Mouse (Mus musculus) lung, embryonic 15.5 days (tissue): ENCODE results near the gene Hsd11b1. TPM values are rescaled to one million over a fixed set of nuclear protein-coding genes. Genes with fewer than 3 reads are reported as not detected.
A peak's percentile ranks its signal among the peaks of the same experiment; 100 is the strongest.

ENCODE experiments used
- ATAC-seq: fragments of 200-750 bp; cut with Nextera tagmentation; 2 replicates; pipeline ENCODE4 v1.8.0; 2017; ENCODE audit warnings: moderate number of reproducible peaks, borderline replicate concordance; ENCODE audit not compliant: low FRiP score, low TSS enrichment; ENCODE audit errors: extremely low read depth
- H3K27ac ChIP-seq: fragments of 300-500 bp; sonication (generic); 2 replicates; pipeline ENCODE4 v1.5.1; 2015; ENCODE audit warnings: moderate library complexity, mild to moderate bottlenecking, inconsistent platforms
- H3K27me3 ChIP-seq: fragments of 300-500 bp; sonication (generic); 2 replicates; pipeline ENCODE4 v1.6.1; 2015; ENCODE audit warnings: inconsistent platforms
- H3K36me3 ChIP-seq: fragments of 300-500 bp; sonication (generic); 2 replicates; pipeline ENCODE4 v1.6.1; 2015; ENCODE audit warnings: inconsistent platforms
- H3K4me1 ChIP-seq: fragments of 300-500 bp; sonication (generic); 2 replicates; pipeline ENCODE4 v1.6.1; 2015; ENCODE audit warnings: inconsistent platforms
- H3K4me2 ChIP-seq: fragments of 300-500 bp; sonication (generic); 2 replicates; pipeline ENCODE4 v1.6.1; 2015; ENCODE audit warnings: inconsistent platforms, mild to moderate bottlenecking, moderate library complexity
- H3K4me3 ChIP-seq: fragments of 300-500 bp; sonication (generic); 2 replicates; pipeline ENCODE4 v1.5.1; 2015; ENCODE audit warnings: mild to moderate bottlenecking, inconsistent platforms
- H3K9ac ChIP-seq: fragments of 300-500 bp; sonication (generic); 2 replicates; pipeline ENCODE4 v1.6.1; 2015; ENCODE audit warnings: inconsistent platforms
- H3K9me3 ChIP-seq: fragments of 300-500 bp; sonication (generic); 2 replicates; pipeline ENCODE4 v1.6.1; 2016; ENCODE audit warnings: inconsistent platforms
- WGBS: fragments of 180-500 bp; shearing (Covaris S2); methylation state at CpG from one replicate; pipeline ENCODE4 v1.1.7; 2015; 5-methylcytosine and 5-hydroxymethylcytosine counted together
- polyA plus RNA-seq: library from polyadenylated mRNA; unstranded; fragments of >200 nt; fragmentation: Nextera tagmentation; extraction: Ambion mirVana; gene quantifications from 2 replicates; pipeline ENCODE4 v1.2.1, GENCODE M21; 2015

Gene Hsd11b1
- polyA plus RNA-seq, result 19.3 and 27.1 TPM in 2 replicates

DNA sequence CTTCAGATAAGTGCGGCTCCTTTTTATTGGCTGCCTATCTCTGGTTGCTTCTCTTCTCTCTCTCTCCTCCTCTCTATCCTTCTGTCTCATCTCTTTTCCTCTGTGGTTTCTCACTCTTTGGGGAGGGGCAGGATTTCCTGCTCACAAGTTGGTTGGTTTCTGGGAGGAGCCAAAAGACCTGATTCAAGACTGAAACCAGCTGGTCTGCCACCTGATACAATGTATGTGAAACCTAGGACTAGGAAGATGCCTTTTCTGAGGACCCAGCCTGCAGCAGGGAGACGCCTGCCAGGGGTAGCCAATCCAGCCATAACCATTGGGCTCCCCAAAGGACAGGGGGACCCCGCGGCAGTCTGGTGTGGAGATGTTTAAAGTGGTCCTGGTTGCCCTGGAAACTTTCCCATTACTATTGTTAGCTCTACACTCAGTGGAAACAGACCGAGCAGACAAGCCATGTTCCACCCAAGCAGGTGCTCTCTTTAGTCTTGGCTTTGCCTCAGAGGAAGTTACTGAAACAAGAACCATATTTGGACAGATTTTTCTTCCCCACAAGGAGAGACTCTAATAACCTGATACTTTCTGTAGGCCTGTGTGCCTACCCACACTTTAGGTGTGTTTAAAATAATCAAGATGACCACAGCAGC, at the start of gene Hsd11b1:
TSS of gene Hsd11b1 (minus strand) at position 121 of the 644 bp plus-strand sequence.
- ATAC-seq, result no peak

DNA sequence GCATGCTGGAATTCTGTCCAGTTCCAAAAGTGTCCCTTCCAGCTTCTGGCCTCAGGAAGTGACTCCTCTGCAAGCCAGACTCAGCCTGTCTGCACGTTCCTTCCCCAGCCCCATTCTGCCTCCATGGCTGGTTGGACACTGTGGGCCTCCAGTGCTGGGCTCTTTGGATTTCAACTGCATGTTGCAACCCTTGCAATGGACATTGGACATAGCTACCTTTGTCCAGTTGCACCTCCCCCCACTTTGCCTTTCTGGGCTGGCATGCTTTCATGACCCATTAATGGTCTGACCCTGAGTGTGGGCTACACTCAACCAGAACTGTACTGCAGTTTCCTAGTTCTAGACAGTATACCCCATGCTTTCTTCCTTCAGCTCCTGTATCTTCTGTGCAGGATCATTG, 47.7 kb upstream of the Hsd11b1 start:
- 77% methylated on average over 1 of the region's 1 CpGs for WGBS
- H3K27me3 ChIP-seq, result no peaks in the 10 kb centered on the region
- no peaks in the 10 kb centered on the region for H3K9me3 ChIP-seq
- H3K4me1 ChIP-seq, result peaks cover 19% of the 10 kb centered on the region
- ATAC-seq, result no peak
- H3K9ac ChIP-seq, result no peak overlapping the region
- H3K27ac ChIP-seq, result no peak overlapping the region
- no peaks in the 10 kb centered on the region for H3K36me3 ChIP-seq
- H3K4me3 ChIP-seq, result no peak overlapping the region
- no peak overlapping the region for H3K4me2 ChIP-seq

More for the DNA sequence above, at the start of gene Hsd11b1:
- H3K4me1 ChIP-seq, result peaks cover 27% of the 10 kb centered on the region
- 58% methylated on average over 5 of the region's 5 CpGs for WGBS
- H3K4me2 ChIP-seq, result peak within 1 kb of the TSS; percentile 23; the same call in 1 of the 2 replicates
- H3K36me3 ChIP-seq, result no peaks in the 10 kb centered on the region
- no peaks in the 10 kb centered on the region for H3K9me3 ChIP-seq
- no peaks in the 10 kb centered on the region for H3K27me3 ChIP-seq
- peak within 1 kb of the TSS; percentile 84 for H3K27ac ChIP-seq
- H3K9ac ChIP-seq, result no peak within 1 kb of the TSS
- no peak within 1 kb of the TSS for H3K4me3 ChIP-seq

DNA sequence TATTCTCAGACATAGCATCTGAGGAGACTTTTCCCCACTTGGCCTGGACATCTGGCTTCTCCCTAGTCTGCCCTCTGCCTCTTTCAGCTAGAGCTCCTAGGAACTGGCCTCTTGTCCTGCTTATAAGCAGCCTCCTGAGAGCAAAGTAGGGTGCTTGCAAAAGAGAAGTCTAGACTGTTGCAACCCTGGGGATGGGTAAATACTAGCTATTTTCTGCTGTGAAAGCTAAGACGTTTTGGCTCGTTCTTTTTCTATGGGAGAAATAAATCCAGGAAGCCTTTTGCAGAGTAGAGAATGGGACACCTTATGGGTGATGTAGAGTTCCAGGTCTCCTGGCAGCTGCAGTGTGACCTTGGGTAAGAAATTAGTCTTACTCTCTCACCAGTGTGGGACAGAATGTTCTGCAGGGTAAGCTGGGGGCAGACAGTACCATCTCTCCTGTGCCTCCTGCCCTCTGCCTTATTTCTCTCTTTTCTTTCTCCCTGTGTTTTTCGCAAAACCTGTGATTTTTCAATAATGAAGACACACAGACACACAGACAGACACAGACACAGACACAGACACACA, 46.7 kb upstream of the Hsd11b1 start:
- H3K9me3 ChIP-seq, result no peaks in the 10 kb centered on the region
- H3K4me2 ChIP-seq, result no peak overlapping the region
- no peak overlapping the region for H3K4me3 ChIP-seq
- peaks cover 15% of the 10 kb centered on the region; the same call in 1 of the 2 replicates for H3K4me1 ChIP-seq
- no peak for ATAC-seq
- H3K27ac ChIP-seq, result peak overlapping the region; percentile 37; the same call in 1 of the 2 replicates
- 86% methylated on average over 3 of the region's 3 CpGs for WGBS
- no peak overlapping the region for H3K9ac ChIP-seq
- H3K27me3 ChIP-seq, result no peaks in the 10 kb centered on the region
- no peaks in the 10 kb centered on the region for H3K36me3 ChIP-seq

DNA sequence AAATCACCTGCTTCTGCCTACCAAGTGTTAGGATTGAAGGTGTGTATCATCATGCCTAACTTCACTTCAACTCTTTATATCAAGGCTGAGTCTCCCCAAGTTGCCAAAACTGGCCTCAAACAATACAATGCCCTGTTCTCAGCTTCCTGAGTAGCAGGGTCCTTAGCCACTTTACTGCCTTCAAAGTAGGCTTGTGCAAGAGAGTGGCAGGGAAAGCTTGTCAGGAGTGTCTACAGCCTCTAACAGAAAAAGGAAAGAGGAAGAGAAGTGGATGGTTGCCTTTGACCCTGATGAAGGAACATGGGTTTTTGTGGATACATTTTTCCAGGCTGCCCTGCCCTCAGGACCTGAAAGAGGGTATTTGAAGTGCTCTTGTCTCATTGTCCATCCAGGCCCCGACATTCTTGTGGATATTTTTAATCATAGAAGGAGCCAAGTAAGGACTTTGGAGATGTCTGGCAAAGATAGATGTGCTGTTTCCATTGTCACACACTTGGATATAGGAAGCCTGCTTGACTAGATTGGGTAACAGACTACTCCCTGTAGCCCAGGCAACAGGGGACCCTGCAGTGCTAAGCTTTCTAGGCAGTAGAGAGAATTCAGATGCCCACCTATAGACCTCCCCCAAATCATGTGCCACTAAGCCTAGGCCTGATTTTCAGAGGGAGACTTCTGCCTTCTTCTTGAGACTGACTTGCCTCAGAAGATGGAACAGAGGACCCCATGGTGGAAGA, 46.1 kb upstream of the Hsd11b1 start:
- H3K9ac ChIP-seq, result no peak overlapping the region
- ATAC-seq, result peak; percentile 49; the same call in 1 of the 2 replicates
- peak overlapping the region; percentile 37; the same call in 1 of the 2 replicates for H3K27ac ChIP-seq
- H3K4me1 ChIP-seq, result peaks cover 10% of the 10 kb centered on the region; the same call in 1 of the 2 replicates
- no peak overlapping the region for H3K4me3 ChIP-seq
- no peaks in the 10 kb centered on the region for H3K9me3 ChIP-seq
- no peak overlapping the region for H3K4me2 ChIP-seq
- 27% methylated on average over 1 of the region's 1 CpGs for WGBS
- H3K36me3 ChIP-seq, result no peaks in the 10 kb centered on the region
- no peaks in the 10 kb centered on the region for H3K27me3 ChIP-seq

DNA sequence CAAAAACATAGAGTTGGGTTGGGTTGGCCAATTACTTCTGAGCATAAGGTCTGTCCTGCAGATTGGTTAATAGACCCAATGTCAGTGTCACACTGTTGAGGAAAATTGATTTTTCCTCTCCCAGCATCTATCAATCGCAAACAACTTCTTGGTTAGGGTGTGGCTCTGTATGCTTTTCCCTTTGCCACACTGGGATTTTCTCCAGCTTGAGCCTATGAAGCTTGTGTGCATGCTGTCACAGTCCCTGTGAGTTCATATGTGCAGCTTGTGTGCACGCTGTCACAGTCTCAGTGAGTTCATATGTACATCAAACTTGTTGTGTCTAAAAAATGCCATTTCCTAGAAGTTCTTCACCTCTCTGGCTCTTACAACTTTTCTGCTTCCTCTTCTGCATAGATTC, 43.0 kb upstream of the Hsd11b1 start:
- Histone ChIP-seq H3K4me3 (no peak overlapping the region), H3K4me1 (peaks cover 7% of the 10 kb centered on the region; the same call in 1 of the 2 replicates), H3K27ac (no peak overlapping the region), H3K27me3 (no peaks in the 10 kb centered on the region), H3K4me2 (no peak overlapping the region), H3K9ac (no peak overlapping the region), H3K9me3 (no peaks in the 10 kb centered on the region), H3K36me3 (no peaks in the 10 kb centered on the region)
- WGBS, result 88% methylated on average over 2 of the region's 2 CpGs
- no peak for ATAC-seq

DNA sequence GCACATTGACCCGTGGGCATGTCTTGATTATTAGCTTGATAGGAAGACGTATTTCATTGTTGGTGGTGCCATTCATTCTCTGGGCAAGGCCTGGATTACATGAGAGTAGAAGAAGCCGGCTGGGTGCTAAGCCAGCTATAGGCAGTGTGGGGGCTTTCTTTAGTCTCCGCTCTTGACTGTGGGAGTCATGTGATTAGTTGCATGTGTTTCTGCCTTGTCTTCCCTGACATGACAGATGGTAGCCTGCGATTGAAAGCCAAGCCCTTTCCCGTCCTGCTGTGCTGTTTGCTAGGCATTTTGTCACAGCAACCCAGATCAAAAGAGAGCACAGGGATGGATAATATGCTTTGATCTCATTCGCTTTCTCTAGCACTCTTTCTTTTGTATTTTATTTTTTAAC, 41.5 kb upstream of the Hsd11b1 start:
- no peak overlapping the region for H3K9ac ChIP-seq
- H3K4me1 ChIP-seq, result peaks cover 17% of the 10 kb centered on the region
- H3K27me3 ChIP-seq, result no peaks in the 10 kb centered on the region
- H3K27ac ChIP-seq, result no peak overlapping the region
- H3K4me2 ChIP-seq, result no peak overlapping the region
- no peaks in the 10 kb centered on the region for H3K36me3 ChIP-seq
- no peaks in the 10 kb centered on the region for H3K9me3 ChIP-seq
- ATAC-seq, result no peak
- 45% methylated on average over 7 of the region's 7 CpGs for WGBS
- H3K4me3 ChIP-seq, result no peak overlapping the region

DNA sequence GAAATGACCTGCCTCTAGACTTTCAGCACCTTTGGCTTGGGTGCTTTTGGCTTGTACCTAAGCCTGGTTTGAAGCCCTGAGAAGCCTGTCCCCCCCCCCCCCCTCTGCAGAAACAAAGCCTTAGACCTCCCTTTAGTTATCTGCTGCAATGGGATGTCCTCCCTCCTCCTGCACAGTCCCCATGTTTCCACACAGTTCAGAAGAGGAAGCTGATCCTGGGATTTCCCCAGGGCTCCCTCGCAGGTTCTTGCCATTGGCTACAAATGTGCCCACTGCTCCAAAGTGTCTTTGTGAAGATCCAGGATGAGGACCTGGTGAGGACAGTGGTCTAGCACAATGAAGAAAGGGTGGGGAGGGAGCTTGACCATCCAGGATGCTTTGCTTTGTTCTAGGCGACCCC, 39.2 kb upstream of the Hsd11b1 start:
- Histone ChIP-seq H3K27me3 (no peaks in the 10 kb centered on the region), H3K27ac (0 out of 2 replicates have a peak overlapping the region, but pooled peaks have one; percentile 89), H3K36me3 (no peaks in the 10 kb centered on the region), H3K4me1 (peaks cover 19% of the 10 kb centered on the region), H3K4me3 (no peak overlapping the region), H3K9me3 (no peaks in the 10 kb centered on the region), H3K4me2 (peak overlapping the region; percentile 50; the same call in 1 of the 2 replicates), H3K9ac (no peak overlapping the region)
- WGBS, result 59% methylated on average over 2 of the region's 2 CpGs
- ATAC-seq, result no peak

DNA sequence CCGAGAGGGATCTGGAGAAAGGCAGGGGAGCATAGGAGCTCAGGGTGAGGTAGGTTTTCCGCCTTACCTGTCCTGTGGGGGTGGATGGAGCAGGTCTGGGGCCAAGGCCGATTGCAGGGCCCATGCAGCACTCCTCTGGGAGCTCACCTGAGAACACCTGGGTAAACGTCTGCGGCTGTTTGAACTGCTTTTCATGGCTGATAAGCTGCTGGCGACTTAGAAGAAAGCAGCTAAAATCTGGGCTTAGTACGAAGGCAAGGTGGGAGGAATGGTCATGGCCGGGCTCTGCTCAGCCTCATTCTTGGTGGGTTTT, 38.2 kb upstream of the Hsd11b1 start:
- Histone ChIP-seq H3K36me3 (no peaks in the 10 kb centered on the region), H3K9ac (peak overlapping the region; percentile 22), H3K4me3 (peak overlapping the region; percentile 29), H3K4me2 (peak overlapping the region; percentile 50), H3K9me3 (no peaks in the 10 kb centered on the region), H3K4me1 (peaks cover 19% of the 10 kb centered on the region), H3K27me3 (no peaks in the 10 kb centered on the region), H3K27ac (peak overlapping the region; percentile 89)
- 33% methylated on average over 8 of the region's 8 CpGs for WGBS
- peak; percentile 56; the same call in 1 of the 2 replicates for ATAC-seq

DNA sequence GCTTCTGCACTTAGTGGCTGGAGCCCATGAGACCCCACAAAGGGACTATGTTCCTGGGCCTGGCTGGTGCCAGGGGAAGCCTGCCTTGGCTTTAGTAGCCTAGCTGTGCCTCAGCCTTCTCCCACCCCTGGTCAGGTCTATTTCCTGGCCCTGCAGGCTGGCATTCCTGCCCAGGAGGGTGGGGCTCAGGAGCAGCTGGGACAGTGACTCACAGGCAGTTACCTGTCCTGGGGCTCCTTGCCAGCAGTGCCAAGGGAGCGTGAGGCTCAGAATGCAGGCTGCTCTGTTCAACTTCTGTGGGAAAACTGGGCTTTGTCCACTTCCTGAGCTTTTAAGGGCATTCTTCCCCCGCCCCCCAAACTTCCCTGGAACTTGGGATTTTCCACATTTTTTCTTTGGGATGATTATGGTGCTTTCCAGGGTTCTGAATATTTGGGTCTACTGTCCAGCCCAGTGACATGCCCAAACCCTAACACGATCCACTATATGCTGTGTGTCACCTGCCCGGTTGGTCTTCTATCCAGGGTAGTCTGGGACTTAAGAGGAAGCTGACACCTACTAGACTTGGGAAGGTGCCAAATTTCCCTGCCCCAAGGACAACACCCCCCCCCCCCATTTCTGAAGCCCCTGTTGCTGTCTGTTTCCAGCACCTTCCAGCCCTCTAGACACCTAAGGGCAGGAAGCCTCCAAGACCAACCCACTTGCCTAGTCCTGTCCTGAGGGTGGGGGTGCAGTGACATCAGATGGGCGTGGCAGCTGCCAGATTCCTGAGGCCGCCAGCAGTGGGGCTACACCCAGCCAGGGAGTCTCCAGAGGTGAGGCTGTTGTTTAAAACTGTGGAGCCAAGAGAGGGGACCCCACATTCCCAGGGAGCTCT, 37.6 kb upstream of the Hsd11b1 start:
- no peaks in the 10 kb centered on the region for H3K36me3 ChIP-seq
- H3K4me2 ChIP-seq, result peak overlapping the region; percentile 50

DNA sequence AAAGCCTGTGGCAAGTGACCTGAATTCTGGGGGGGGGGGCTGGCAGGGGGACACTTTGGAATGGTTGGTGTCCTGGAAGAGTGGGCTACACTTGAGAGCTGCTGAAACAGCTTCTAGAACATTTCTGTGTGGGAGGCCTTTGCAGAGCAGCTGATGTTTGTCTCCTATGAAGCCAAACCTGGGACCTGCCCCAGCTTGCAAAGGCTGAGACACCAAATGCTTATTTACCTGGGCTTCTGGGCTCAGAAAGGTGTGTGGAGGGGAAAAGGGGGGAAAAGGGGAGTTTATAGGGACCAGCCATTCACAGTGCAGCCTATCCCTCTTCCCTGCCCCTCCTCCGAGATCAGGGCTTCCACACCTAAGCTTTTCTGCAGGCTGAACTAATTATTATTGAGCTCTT, 36.1 kb upstream of the Hsd11b1 start:
- Histone ChIP-seq H3K4me3 (no peak overlapping the region), H3K27me3 (no peaks in the 10 kb centered on the region), H3K36me3 (no peaks in the 10 kb centered on the region), H3K9me3 (no peaks in the 10 kb centered on the region), H3K4me2 (no peak overlapping the region), H3K9ac (no peak overlapping the region), H3K27ac (0 out of 2 replicates have a peak overlapping the region, but pooled peaks have one; percentile 89), H3K4me1 (peaks cover 19% of the 10 kb centered on the region)
- no peak for ATAC-seq
- 64% methylated on average over 1 of the region's 1 CpGs for WGBS

More for the DNA sequence above, 37.6 kb upstream of the Hsd11b1 start:
- Histone ChIP-seq H3K27me3 (no peaks in the 10 kb centered on the region), H3K9me3 (no peaks in the 10 kb centered on the region), H3K27ac (peak overlapping the region; percentile 89), H3K4me1 (peaks cover 19% of the 10 kb centered on the region), H3K4me3 (peak overlapping the region; percentile 29), H3K9ac (0 out of 2 replicates have a peak overlapping the region, but pooled peaks have one; percentile 22)
- ATAC-seq, result peak; percentile 86
- WGBS, result 46% methylated on average over 6 of the region's 6 CpGs

DNA sequence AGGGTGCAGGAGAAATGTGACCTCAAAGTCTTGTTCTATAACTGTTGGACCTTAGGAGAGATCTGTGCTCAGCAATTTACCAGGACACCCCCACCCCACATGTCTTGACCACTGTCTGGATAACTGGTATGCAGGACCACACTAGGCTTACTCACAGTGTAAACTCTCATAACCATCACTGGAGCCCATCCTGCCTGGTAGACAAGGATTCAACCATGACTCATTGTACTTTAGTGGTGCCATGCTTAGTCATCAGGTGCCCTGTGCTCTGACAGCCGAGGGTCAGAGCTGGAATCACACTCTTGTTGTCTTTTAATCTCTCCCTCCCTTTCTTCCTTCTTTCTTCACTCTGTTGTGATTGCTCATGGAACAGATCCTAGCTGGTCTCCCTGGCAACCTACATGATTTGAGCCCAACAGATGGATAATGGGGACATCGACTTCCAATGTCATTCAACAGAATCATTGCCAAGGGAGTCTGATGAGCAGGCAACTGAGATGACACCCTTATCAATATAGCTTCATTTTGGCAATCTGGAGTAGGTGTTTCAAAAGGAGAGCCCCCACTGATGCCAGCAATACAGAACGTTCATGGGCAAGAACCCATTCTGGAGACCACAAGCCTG, 34.4 kb upstream of the Hsd11b1 start:
- no peak overlapping the region for H3K4me2 ChIP-seq
- no peak overlapping the region for H3K27ac ChIP-seq
- peaks cover 19% of the 10 kb centered on the region for H3K4me1 ChIP-seq
- no peaks in the 10 kb centered on the region for H3K36me3 ChIP-seq
- H3K9me3 ChIP-seq, result no peaks in the 10 kb centered on the region
- no peak for ATAC-seq
- 84% methylated on average over 3 of the region's 3 CpGs for WGBS
- H3K9ac ChIP-seq, result no peak overlapping the region
- no peak overlapping the region for H3K4me3 ChIP-seq
- no peaks in the 10 kb centered on the region for H3K27me3 ChIP-seq
